Comparison of ENCODE assay signal across 1 mouse cellular context in the genomic region with DNA sequence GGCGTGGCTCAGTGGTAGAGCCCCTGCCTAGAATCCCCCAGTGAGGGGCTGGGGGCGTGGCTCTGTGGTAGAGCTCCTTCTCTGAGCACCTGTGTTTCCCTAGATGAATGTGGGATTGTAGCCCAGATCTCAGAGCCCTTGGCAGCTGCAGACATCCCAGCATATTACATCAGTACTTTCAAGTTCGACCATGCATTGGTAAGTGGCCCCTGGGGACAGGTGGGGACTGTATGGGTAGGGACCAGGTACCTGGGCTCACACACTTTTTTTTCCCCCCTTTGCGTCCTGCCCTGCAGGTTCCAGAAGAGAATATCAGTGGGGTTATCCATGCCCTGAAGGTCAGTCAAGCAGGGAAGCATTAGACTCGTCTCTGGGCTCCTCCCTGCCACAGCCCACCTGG.
TF ChIP-seq lines count a peak whose summit lies in the region.

No protein-coding gene starts in this region.

TF ChIP-seq in CH12.LX, 34 proteins besides CTCF, POLR2A, EP300 and RAD21:
- TF ChIP-seq MAZ (IDR thresholded peaks at IDR 0.05; ENCODE audit: low read depth, low read length) (peak; percentile 27; the same call in 1 of the 2 replicates), ZNF384 (IDR thresholded peaks at IDR 0.05; ENCODE audit: low read depth, low read length) (peak; percentile 59), MEF2A (IDR thresholded peaks at IDR 0.05; ENCODE audit: borderline replicate concordance, low read depth, low read length) (no peak; the same call in 1 of the 2 replicates)
